Mouse (Mus musculus) gastrocnemius, postnatal 36 days (tissue): ENCODE measurements around the gene Gm3278. TPM values are rescaled to one million over a fixed set of nuclear protein-coding genes. Genes with fewer than 3 reads are reported as not detected.
"Not testable (repeated sequence)": the region's sequence is repeated elsewhere in the genome, so short reads cannot be mapped to it uniquely, and the experiment has no call there.

ENCODE experiments used
- DNase-seq, 2 experiments: peaks; one replicate each; pipeline ENCODE4 v3.0.0; 2022
- intact Hi-C: fragments of 180-260 bp; cut with DNase I; formaldehyde crosslinking; loops from one replicate; pipeline ENCODE4 v1.15.1; 2025
- long read RNA-seq, 2 experiments: library from polyadenylated mRNA; stranded (forward); transcript quantifications; one replicate each; pipeline ENCODE4 v2.0.0; 2021
- total RNA-seq, 2 experiments: library from RNA; stranded (reverse); gene quantifications; 2 replicates each; pipeline ENCODE4 v1.2.3; 2021

The Gm3278 gene
- total RNA-seq: not detected
- long read RNA-seq, experiment 1: 0 reads
- long read RNA-seq, experiment 2: 0 reads

GRCm38 (mm10) chr14:4892116-4892515 lies at the start of gene Gm3278:
TSS of gene Gm3278 (plus strand) at chr14:4892416.
- intact Hi-C loops: not testable (repeated sequence)

GRCm38 (mm10) chr14:4855299-4855980 lies 36.8 kb upstream of the Gm3278 start, which contains the start of gene Gm3264:
TSS of gene Gm3264 (plus strand) at chr14:4855576.
- peak; percentile 9 to 14 for DNase-seq
- intact Hi-C loops: not testable (repeated sequence)

More at GRCm38 (mm10) chr14:4892116-4892515, at the start of gene Gm3278:
- DNase-seq: not testable (repeated sequence)

Other genes with a start within 250 kb of the Gm3278 start
- gene Gm3239, start 228.2 kb upstream of the Gm3278 start, total RNA-seq: not detected
- not detected for gene Gm7876, start 183.2 kb upstream of the Gm3278 start, total RNA-seq
- gene Gm3252, start 165.6 kb upstream of the Gm3278 start, total RNA-seq: not detected
- gene Gm9602, start 116.1 kb upstream of the Gm3278 start, total RNA-seq: not detected
- not detected for gene Gm3269, start 54.3 kb upstream of the Gm3278 start, total RNA-seq
- under 1 TPM in 1 of 2 experiments, not detected in 1; 0.89 TPM for gene Gm3264, start 36.8 kb upstream of the Gm3278 start, total RNA-seq
- gene Gm8297, start 91.5 kb downstream of the Gm3278 start, total RNA-seq: not detected
- not detected for gene Gm3298, start 123.5 kb downstream of the Gm3278 start, total RNA-seq
- not detected for gene 4930555G01Rik, start 158.2 kb downstream of the Gm3278 start, total RNA-seq
- under 1 TPM in 1 of 2 experiments, not detected in 1; 0.27 TPM for gene Gm8281, start 178.6 kb downstream of the Gm3278 start, total RNA-seq
- gene Gm8279, start 239.1 kb downstream of the Gm3278 start, total RNA-seq: not detected